Mouse (Mus musculus): Measurements from ENCODE around the gene Mag.

Mag gene

DNA sequence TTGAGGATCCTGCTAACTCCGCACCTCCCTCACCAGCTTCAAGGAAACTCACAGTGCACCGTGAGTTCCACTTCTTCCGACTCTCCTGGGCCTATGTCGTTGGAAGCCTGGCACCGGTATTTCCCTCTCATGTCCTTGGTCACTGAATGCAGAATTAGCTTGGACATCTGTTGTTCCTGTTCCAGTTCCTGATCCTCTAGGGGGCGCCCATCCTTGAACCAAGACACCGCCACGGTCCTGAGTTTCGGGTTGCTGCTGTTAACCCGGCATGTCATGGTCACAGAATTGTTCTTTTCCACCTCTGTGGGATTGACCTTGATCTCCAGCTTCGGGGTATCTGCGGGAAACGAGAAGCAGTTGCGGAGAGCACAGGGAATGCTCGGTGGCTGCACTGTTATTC lies 41.6 kb downstream of the Mag start:
- DNase-seq (ENCODE audit: low spot score) = peak; percentile 33

DNA sequence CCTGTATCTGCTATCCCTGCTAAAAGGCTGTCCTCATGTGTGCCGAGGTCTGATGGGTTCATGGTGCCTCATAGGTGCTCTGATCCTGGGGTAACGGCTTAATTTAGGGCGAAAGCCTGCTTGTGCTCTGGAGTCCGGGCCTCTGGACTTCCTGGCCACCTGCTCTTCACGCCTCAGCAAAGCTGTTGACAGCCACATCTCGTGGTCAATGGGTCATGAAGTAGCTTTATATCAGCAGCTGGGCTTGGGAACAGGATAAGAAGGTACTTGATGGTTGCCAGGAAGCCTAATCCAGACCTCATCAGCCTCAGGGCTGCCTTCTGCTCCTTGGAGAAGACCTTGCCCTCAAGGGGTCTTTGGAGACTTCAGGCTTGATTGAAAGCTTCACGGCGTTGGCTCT lies 51.3 kb downstream of the Mag start:
- DNase-seq (ENCODE audit: low spot score) = no peak

GRCm38 (mm10) chr7:30861464-30861863 lies 53.2 kb downstream of the Mag start, which contains the start of gene Ffar1:
Gene Ffar1, minus strand, starts transcription at chr7:30861564.
- no peak for DNase-seq (ENCODE audit: low spot score)

- DNase-seq (ENCODE audit: low spot score) = no peak
These were observed 54.9 kb downstream of the Mag start for GRCm38 (mm10) chr7:30859635-30860402.

DNA sequence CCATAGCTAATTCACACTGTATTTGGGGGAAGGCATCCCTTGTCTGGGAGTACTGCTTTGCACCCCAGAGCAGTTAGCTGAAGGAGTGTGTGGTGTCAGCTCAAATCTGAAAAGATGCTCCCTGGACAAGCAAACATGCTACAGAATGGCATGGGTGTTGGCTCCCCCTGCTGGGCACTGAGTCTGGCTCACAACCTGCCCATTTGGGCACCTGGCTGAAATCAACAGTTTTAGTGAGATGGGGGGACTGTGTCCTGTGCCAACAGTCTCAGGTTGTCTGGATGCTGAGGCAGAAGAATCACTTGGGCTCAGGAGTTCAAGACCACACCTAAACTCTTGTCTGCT lies 55.4 kb downstream of the Mag start:
- no peak for DNase-seq (ENCODE audit: low spot score)

DNA sequence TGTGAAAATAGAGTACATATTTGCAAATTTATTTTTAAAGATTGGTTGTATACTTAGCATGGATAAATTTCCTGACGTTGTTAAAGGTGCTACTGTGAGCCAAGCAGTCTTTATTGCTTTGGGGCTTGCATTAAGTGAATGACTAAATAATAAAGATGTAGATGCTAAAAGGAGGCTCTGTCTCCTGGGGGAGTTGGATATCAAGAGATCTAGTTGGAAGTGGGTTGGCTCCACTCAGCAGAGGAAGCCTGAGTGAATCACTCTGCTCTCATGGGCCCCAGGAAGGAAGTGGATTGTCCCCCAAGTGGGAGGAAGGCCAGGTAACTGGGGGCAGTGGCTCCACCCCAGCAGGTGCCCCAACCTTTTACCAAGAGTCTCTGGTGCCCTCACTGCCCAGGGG lies 56.9 kb downstream of the Mag start:
- no peak for DNase-seq (ENCODE audit: low spot score)

GRCm38 (mm10) chr7:30856078-30856477 lies 58.6 kb downstream of the Mag start, which contains the start of gene Ffar3:
Gene Ffar3, minus strand, starts transcription at chr7:30856178.
- DNase-seq (ENCODE audit: low spot score) = no peak

GRCm38 (mm10) chr7:30851421-30851820 lies 63.3 kb downstream of the Mag start:
- no peak for DNase-seq (ENCODE audit: low spot score)
